Mouse (Mus musculus) brown adipose tissue, adult 24 weeks (tissue): ENCODE data around the gene Emg1. TPM values are rescaled to one million over a fixed set of nuclear protein-coding genes. Genes with fewer than 3 reads are reported as not detected.

Experiments
- H3K27ac ChIP-seq: fragments of 200-500 bp; replicated peaks from 2 replicates; pipeline ENCODE4 v1.5.1; 2012; ENCODE audit warnings: low read depth, mild to moderate bottlenecking, low read length
- H3K4me1 ChIP-seq: fragments of 200-500 bp; 2 replicates; pipeline ENCODE4 v1.6.1; 2012; ENCODE audit warnings: low read length, mixed read lengths; ENCODE audit not compliant: control insufficient read depth, insufficient read depth, insufficient read length
- H3K4me3 ChIP-seq: fragments of 200-500 bp; 2 replicates; pipeline ENCODE4 v1.5.1; 2012; ENCODE audit warnings: low read depth, mild to moderate bottlenecking, low read length, moderate library complexity; ENCODE audit not compliant: insufficient read depth
- polyA plus RNA-seq: library from polyadenylated mRNA; stranded (reverse); fragments of >200 nt; gene quantifications from 2 replicates; pipeline ENCODE4 v1.2.4, GENCODE M21; 2012; ENCODE audit not compliant: missing spikeins, insufficient read depth, insufficient read length

Gene Emg1
- polyA plus RNA-seq, 1 experiment = 78.3 TPM

GRCm38 (mm10) chr6:124704417-124704816 lies 7.6 kb downstream of the Emg1 start:
- Histone ChIP-seq H3K27ac (no peak overlapping the region), H3K4me3 (no peak overlapping the region), H3K4me1 (no peaks in the 10 kb centered on the region)

GRCm38 (mm10) chr6:124703789-124704188 lies 8.2 kb downstream of the Emg1 start:
- Histone ChIP-seq H3K27ac (no peak overlapping the region), H3K4me1 (no peaks in the 10 kb centered on the region), H3K4me3 (no peak overlapping the region)

GRCm38 (mm10) chr6:124702784-124703103 lies 9.2 kb downstream of the Emg1 start:
- no peak overlapping the region for H3K27ac ChIP-seq
- H3K4me1 ChIP-seq = no peaks in the 10 kb centered on the region
- H3K4me3 ChIP-seq = no peak overlapping the region

- H3K27ac ChIP-seq = no peak overlapping the region
- no peak overlapping the region for H3K4me3 ChIP-seq
- H3K4me1 ChIP-seq = no peaks in the 10 kb centered on the region
Measured at GRCm38 (mm10) chr6:124702102-124702783, 9.7 kb downstream of the Emg1 start.

GRCm38 (mm10) chr6:124701338-124701737 lies 10.6 kb downstream of the Emg1 start:
- H3K4me1 ChIP-seq = peaks cover 3% of the 10 kb centered on the region; the same call in 1 of the 2 replicates
- H3K27ac ChIP-seq = no peak overlapping the region
- no peak overlapping the region for H3K4me3 ChIP-seq

GRCm38 (mm10) chr6:124699962-124700610 lies 11.9 kb downstream of the Emg1 start:
- H3K4me3 ChIP-seq = no peak overlapping the region
- no peak overlapping the region; the same call in 1 of the 2 replicates for H3K27ac ChIP-seq
- peaks cover 3% of the 10 kb centered on the region; the same call in 1 of the 2 replicates for H3K4me1 ChIP-seq

- H3K27ac ChIP-seq = no peak overlapping the region
- no peak overlapping the region for H3K4me3 ChIP-seq
- H3K4me1 ChIP-seq = peaks cover 5% of the 10 kb centered on the region
Measured at GRCm38 (mm10) chr6:124699366-124699765, 12.6 kb downstream of the Emg1 start.

GRCm38 (mm10) chr6:124698751-124699150 lies 13.2 kb downstream of the Emg1 start:
- Histone ChIP-seq H3K4me1 (peaks cover 11% of the 10 kb centered on the region), H3K27ac (no peak overlapping the region), H3K4me3 (no peak overlapping the region)

- peaks cover 22% of the 10 kb centered on the region for H3K4me1 ChIP-seq
- H3K27ac ChIP-seq = no peak overlapping the region
- no peak overlapping the region for H3K4me3 ChIP-seq
Measured at GRCm38 (mm10) chr6:124696441-124697150, 15.4 kb downstream of the Emg1 start.

- Histone ChIP-seq H3K4me1 (peaks cover 22% of the 10 kb centered on the region), H3K27ac (peak overlapping the region; percentile 67), H3K4me3 (no peak overlapping the region)
Measured at GRCm38 (mm10) chr6:124694166-124694955, 17.6 kb downstream of the Emg1 start.

- Histone ChIP-seq H3K4me1 (peaks cover 22% of the 10 kb centered on the region), H3K27ac (peak overlapping the region; percentile 67), H3K4me3 (no peak overlapping the region)
Measured at GRCm38 (mm10) chr6:124693243-124693981, 18.6 kb downstream of the Emg1 start.

- H3K4me3 ChIP-seq = no peak overlapping the region
- no peak overlapping the region for H3K27ac ChIP-seq
Measured at GRCm38 (mm10) chr6:124690517-124690916, 21.5 kb downstream of the Emg1 start.

GRCm38 (mm10) chr6:124689011-124689410 lies 23.0 kb downstream of the Emg1 start:
- Histone ChIP-seq H3K4me1 (peaks cover 14% of the 10 kb centered on the region), H3K27ac (no peak overlapping the region), H3K4me3 (no peak overlapping the region)

More at GRCm38 (mm10) chr6:124690517-124690916, 21.5 kb downstream of the Emg1 start:
- H3K4me1 ChIP-seq = peaks cover 19% of the 10 kb centered on the region

GRCm38 (mm10) chr6:124688151-124688758 lies 23.7 kb downstream of the Emg1 start:
- H3K4me3 ChIP-seq = no peak overlapping the region
- H3K27ac ChIP-seq = 0 out of 2 replicates have a peak overlapping the region, but pooled peaks have one; percentile 3
- H3K4me1 ChIP-seq = peaks cover 8% of the 10 kb centered on the region
